Mouse (Mus musculus): ENCODE data around the gene Iqcf5. TPM values are rescaled to one million over a fixed set of nuclear protein-coding genes. Genes with fewer than 3 reads are reported as not detected.

The Iqcf5 gene
- polyA plus RNA-seq, 1 experiment = 546 TPM

DNA sequence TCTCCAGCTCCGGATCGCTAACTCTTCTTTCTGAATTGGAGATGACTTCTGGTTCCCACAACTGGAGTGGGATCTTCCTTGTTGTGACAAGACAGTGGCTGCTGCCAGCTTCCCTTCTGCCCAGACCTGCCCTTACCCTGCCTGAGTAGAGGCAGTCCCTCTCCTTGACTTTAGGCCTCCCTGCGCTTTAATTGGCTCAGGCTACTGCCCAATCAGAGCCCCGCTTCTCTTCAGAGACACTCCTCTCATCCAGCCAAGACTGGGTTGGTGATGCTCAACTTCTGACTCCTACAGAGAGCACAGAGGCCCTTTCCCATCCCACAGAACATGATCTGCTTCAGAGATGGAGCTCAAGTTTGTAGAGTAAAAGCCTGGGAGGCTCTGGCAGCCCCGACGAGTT lies 10.1 kb upstream of the Iqcf5 start:
- Histone ChIP-seq H3K4me3 (ENCODE audit: control insufficient read depth, low read depth, low read length) (no peak overlapping the region), H3K27me3 (ENCODE audit: control insufficient read depth, insufficient read depth, low read length) (no peaks in the 10 kb centered on the region), H3K36me3 (ENCODE audit: control insufficient read depth, insufficient read depth, low read length) (no peaks in the 10 kb centered on the region), H3K4me1 (ENCODE audit: control insufficient read depth, insufficient read depth, low read length) (no peaks in the 10 kb centered on the region), H3K27ac (ENCODE audit: control insufficient read depth, insufficient read depth, low read depth, low read length) (no peak overlapping the region)
- no peak for TF ChIP-seq CTCF (IDR thresholded peaks at IDR 0.05; ENCODE audit: control insufficient read depth, insufficient read depth, insufficient replicate concordance, low read depth, low read length)

DNA sequence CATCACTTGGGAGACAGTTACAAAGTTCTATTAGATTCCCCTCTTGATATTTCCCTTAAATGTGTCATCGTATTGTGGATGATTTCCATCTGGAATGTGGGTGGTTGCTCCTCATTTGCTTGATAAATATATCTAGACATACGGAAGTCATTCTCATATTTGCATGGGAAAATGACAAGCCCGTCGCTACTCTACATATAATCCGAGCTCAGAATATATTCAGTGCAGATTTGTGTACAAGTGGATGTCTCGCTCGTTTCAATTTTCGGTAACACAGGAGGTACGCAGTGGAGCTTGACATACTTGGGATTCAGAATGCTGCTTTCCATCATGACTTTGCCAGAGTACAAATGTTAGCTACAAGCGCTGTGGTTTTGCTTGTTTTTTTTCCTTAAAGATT lies 5.0 kb upstream of the Iqcf5 start:
- Histone ChIP-seq H3K4me3 (ENCODE audit: control insufficient read depth, low read depth, low read length) (no peak overlapping the region), H3K4me1 (ENCODE audit: control insufficient read depth, insufficient read depth, low read length) (no peaks in the 10 kb centered on the region), H3K27ac (ENCODE audit: control insufficient read depth, insufficient read depth, low read depth, low read length) (no peak overlapping the region), H3K36me3 (ENCODE audit: control insufficient read depth, insufficient read depth, low read length) (no peaks in the 10 kb centered on the region), H3K27me3 (ENCODE audit: control insufficient read depth, insufficient read depth, low read length) (no peaks in the 10 kb centered on the region)
- TF ChIP-seq CTCF (IDR thresholded peaks at IDR 0.05; ENCODE audit: control insufficient read depth, insufficient read depth, insufficient replicate concordance, low read depth, low read length) (no peak), POLR2A (IDR thresholded peaks at IDR 0.05; ENCODE audit: control insufficient read depth, low read depth, low read length) (no peak)

DNA sequence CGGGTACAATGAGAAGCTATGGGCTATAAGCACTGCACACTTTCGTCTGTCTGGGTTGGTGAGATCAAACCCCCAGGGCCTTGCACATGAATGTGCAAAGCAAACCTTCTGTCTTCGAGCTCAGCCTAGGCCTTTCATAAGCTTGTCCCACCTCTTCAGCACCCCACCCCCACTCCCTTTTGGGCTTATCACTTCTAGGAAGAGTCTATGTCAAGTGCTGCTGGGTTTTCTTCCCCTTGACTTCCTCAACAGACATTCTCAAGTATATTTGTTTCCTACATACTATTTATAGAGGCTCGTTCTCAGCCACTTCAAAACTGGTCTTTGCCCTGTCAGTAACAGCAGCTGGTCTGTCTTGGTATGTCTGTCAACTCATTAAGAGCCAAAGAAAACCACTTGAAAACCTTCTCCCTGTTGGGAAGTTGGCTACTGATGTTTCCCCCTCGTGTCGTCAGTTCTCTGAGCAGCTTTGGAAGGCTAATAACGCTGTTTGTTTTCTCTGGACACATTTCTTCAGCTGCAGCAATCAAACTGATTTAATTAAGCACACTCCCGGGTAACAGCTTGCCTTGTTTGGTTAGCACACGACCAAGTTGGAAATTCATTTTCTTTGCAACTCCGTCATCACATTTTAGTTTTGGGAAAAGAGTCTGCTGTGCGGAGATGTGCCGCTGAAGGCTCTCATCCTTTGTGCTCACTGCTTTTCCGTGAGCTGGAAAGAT lies 1.5 kb upstream of the Iqcf5 start:
- H3K4me3 ChIP-seq (ENCODE audit: control insufficient read depth, low read depth, low read length) = no peak overlapping the region
- H3K27ac ChIP-seq (ENCODE audit: control insufficient read depth, insufficient read depth, low read depth, low read length) = no peak overlapping the region
- TF ChIP-seq POLR2A (IDR thresholded peaks at IDR 0.05; ENCODE audit: control insufficient read depth, low read depth, low read length) (no peak), CTCF (IDR thresholded peaks at IDR 0.05; ENCODE audit: control insufficient read depth, insufficient read depth, insufficient replicate concordance, low read depth, low read length) (no peak)
- no peaks in the 10 kb centered on the region for H3K4me1 ChIP-seq (ENCODE audit: control insufficient read depth, insufficient read depth, low read length)
- H3K36me3 ChIP-seq (ENCODE audit: control insufficient read depth, insufficient read depth, low read length) = no peaks in the 10 kb centered on the region
- no peaks in the 10 kb centered on the region for H3K27me3 ChIP-seq (ENCODE audit: control insufficient read depth, insufficient read depth, low read length)

DNA sequence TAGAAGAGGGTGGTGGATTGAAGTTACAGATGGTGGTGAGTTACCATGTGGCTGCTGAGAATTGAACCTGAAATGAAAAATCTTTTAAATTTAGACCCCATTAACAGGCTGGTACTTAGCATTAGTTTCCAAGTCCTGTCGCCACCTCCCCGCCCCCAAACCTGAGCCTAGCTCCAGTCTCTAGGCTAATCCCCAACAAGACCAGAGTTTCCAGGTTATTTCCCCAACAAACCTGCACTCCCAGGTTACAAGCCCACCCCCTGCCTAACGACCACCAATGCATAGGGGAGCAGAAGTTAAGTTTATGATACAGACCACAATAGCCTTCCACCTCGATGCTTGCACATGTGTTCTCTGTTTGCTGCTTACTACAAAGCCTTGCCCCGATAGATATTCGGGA lies 807 bp upstream of the Iqcf5 start:
- Histone ChIP-seq H3K27me3 (ENCODE audit: control insufficient read depth, insufficient read depth, low read length) (no peaks in the 10 kb centered on the region), H3K27ac (ENCODE audit: control insufficient read depth, insufficient read depth, low read depth, low read length) (no peak overlapping the region), H3K4me3 (ENCODE audit: control insufficient read depth, low read depth, low read length) (no peak overlapping the region), H3K36me3 (ENCODE audit: control insufficient read depth, insufficient read depth, low read length) (no peaks in the 10 kb centered on the region), H3K4me1 (ENCODE audit: control insufficient read depth, insufficient read depth, low read length) (no peaks in the 10 kb centered on the region)
- no peak for TF ChIP-seq POLR2A (IDR thresholded peaks at IDR 0.05; ENCODE audit: control insufficient read depth, low read depth, low read length)
- TF ChIP-seq CTCF (IDR thresholded peaks at IDR 0.05; ENCODE audit: control insufficient read depth, insufficient read depth, insufficient replicate concordance, low read depth, low read length) = no peak

DNA sequence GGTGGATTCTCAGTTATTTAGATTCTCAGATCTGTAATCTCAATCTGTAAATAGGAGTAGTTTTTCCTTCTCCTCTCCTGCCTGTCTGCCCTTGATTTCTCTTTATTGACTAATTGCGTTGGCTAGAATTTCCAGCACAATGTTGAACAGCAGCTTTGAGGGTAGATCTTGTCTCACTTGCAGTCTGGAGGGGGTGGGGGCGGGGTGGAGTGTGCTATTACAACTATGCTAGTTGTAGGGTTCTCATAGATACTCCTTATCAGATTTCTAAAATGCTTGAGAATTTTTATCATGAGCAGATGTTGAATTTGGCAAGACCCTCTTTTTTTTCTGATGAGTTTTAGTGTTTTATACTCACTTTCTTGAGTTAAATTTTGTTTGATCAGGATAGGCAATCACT lies 5.1 kb downstream of the Iqcf5 start:
- H3K36me3 ChIP-seq (ENCODE audit: control insufficient read depth, insufficient read depth, low read length) = no peaks in the 10 kb centered on the region
- TF ChIP-seq CTCF (IDR thresholded peaks at IDR 0.05; ENCODE audit: control insufficient read depth, insufficient read depth, insufficient replicate concordance, low read depth, low read length) (no peak), POLR2A (IDR thresholded peaks at IDR 0.05; ENCODE audit: control insufficient read depth, low read depth, low read length) (no peak)
- no peaks in the 10 kb centered on the region for H3K4me1 ChIP-seq (ENCODE audit: control insufficient read depth, insufficient read depth, low read length)
- H3K27ac ChIP-seq (ENCODE audit: control insufficient read depth, insufficient read depth, low read depth, low read length) = no peak overlapping the region
- H3K27me3 ChIP-seq (ENCODE audit: control insufficient read depth, insufficient read depth, low read length) = no peaks in the 10 kb centered on the region
- no peak overlapping the region for H3K4me3 ChIP-seq (ENCODE audit: control insufficient read depth, low read depth, low read length)

DNA sequence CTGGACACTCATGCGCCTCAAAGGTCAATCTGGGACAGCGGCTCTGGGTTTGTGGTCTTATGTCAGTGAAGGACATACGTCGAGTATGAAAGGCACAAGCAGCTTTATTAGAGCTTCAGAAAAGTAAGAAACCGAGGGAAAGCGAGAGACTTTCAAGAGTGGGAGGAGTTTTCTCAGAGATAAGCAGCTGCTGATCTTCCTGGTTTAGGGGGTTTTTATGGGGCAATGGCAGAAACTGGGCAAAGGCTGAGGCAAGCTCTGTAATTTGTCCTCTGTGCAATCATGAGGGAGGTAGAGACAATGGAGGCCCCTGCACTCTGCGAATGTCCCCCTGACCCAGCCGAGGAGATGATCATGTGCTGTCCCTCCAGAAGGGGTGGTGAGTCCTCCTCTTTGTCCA lies 5.5 kb downstream of the Iqcf5 start:
- Histone ChIP-seq H3K4me1 (ENCODE audit: control insufficient read depth, insufficient read depth, low read length) (no peaks in the 10 kb centered on the region), H3K27me3 (ENCODE audit: control insufficient read depth, insufficient read depth, low read length) (no peaks in the 10 kb centered on the region), H3K4me3 (ENCODE audit: control insufficient read depth, low read depth, low read length) (no peak overlapping the region), H3K27ac (ENCODE audit: control insufficient read depth, insufficient read depth, low read depth, low read length) (no peak overlapping the region), H3K36me3 (ENCODE audit: control insufficient read depth, insufficient read depth, low read length) (no peaks in the 10 kb centered on the region)
- no peak for TF ChIP-seq POLR2A (IDR thresholded peaks at IDR 0.05; ENCODE audit: control insufficient read depth, low read depth, low read length)
- no peak for TF ChIP-seq CTCF (IDR thresholded peaks at IDR 0.05; ENCODE audit: control insufficient read depth, insufficient read depth, insufficient replicate concordance, low read depth, low read length)

DNA sequence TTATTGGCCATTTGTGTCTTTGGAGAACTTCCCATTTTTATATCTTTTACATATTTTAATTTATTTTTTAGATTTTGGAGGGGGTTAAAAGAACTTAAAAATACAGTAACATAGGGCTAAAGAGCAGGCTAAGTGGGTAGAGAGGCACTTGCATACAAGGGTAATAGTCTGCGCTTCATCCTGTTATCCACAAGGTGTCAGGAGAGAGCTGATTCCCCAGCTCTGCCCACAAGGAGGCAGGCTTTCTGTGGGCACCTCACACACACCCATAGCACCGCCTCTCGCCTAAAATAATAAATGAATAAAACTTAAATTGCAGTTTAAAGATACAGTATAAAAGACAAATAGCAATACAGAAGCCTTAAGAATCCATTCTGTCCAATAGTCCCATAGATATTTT lies 17.5 kb downstream of the Iqcf5 start:
- no peak for TF ChIP-seq POLR2A (IDR thresholded peaks at IDR 0.05; ENCODE audit: control insufficient read depth, low read depth, low read length)
- peak; percentile 77; the same call in 1 of the 2 replicates for TF ChIP-seq CTCF (IDR thresholded peaks at IDR 0.05; ENCODE audit: control insufficient read depth, insufficient read depth, insufficient replicate concordance, low read depth, low read length)
- H3K4me3 ChIP-seq (ENCODE audit: control insufficient read depth, low read depth, low read length) = no peak overlapping the region
- H3K27ac ChIP-seq (ENCODE audit: control insufficient read depth, insufficient read depth, low read depth, low read length) = no peak overlapping the region
- no peaks in the 10 kb centered on the region for H3K36me3 ChIP-seq (ENCODE audit: control insufficient read depth, insufficient read depth, low read length)
- no peaks in the 10 kb centered on the region; the same call in 1 of the 2 replicates for H3K4me1 ChIP-seq (ENCODE audit: control insufficient read depth, insufficient read depth, low read length)
- no peaks in the 10 kb centered on the region for H3K27me3 ChIP-seq (ENCODE audit: control insufficient read depth, insufficient read depth, low read length)
